Mouse (Mus musculus) liver, embryonic 13.5 days (tissue): Measurements from ENCODE around the gene Gm45140. TPM values are rescaled to one million over a fixed set of nuclear protein-coding genes. Genes with fewer than 3 reads are reported as not detected.

Experiments
- ATAC-seq: fragments of 200-750 bp; cut with Nextera tagmentation; 2 replicates; pipeline ENCODE4 v1.8.0; 2017; ENCODE audit warnings: low read depth, mild to moderate bottlenecking, moderate number of reproducible peaks, moderate library complexity
- DNase-seq: peaks from one replicate; pipeline ENCODE4 v3.0.0; 2022
- H3K27ac ChIP-seq: fragments of 300-500 bp; sonication (generic); 2 replicates; pipeline ENCODE4 v1.5.1; 2015; ENCODE audit warnings: moderate library complexity, mild to moderate bottlenecking, inconsistent platforms
- H3K27me3 ChIP-seq: fragments of 300-500 bp; sonication (generic); 2 replicates; pipeline ENCODE4 v1.6.1; 2015; ENCODE audit warnings: mild to moderate bottlenecking, inconsistent platforms
- H3K36me3 ChIP-seq: fragments of 300-500 bp; sonication (generic); 2 replicates; pipeline ENCODE4 v1.6.1; 2015; ENCODE audit warnings: mild to moderate bottlenecking, inconsistent platforms
- H3K4me1 ChIP-seq: fragments of 300-500 bp; sonication (generic); replicated peaks from 2 replicates; pipeline ENCODE4 v1.6.1; 2015; ENCODE audit warnings: inconsistent platforms
- H3K4me2 ChIP-seq: fragments of 300-500 bp; sonication (generic); 2 replicates; pipeline ENCODE4 v1.6.1; 2015; ENCODE audit warnings: inconsistent platforms, mild to moderate bottlenecking, moderate library complexity
- H3K4me3 ChIP-seq: fragments of 300-500 bp; sonication (generic); replicated peaks from 2 replicates; pipeline ENCODE4 v1.5.1; 2015; ENCODE audit warnings: mild to moderate bottlenecking, inconsistent platforms
- H3K9ac ChIP-seq: fragments of 300-500 bp; sonication (generic); 2 replicates; pipeline ENCODE4 v1.6.1; 2015; ENCODE audit warnings: mild to moderate bottlenecking, inconsistent platforms
- H3K9me3 ChIP-seq: fragments of 300-500 bp; sonication (generic); replicated peaks from 2 replicates; pipeline ENCODE4 v1.6.1; 2016; ENCODE audit warnings: inconsistent platforms
- WGBS: fragments of 180-500 bp; shearing (Covaris S2); methylation state at CpG from one replicate; pipeline ENCODE4 v1.1.7; 2015; ENCODE audit not compliant: insufficient replicate concordance; 5-methylcytosine and 5-hydroxymethylcytosine counted together
- polyA plus RNA-seq: library from polyadenylated mRNA; unstranded; fragments of >200 nt; fragmentation: Nextera tagmentation; extraction: Ambion mirVana; gene quantifications from 2 replicates; pipeline ENCODE4 v1.2.1, GENCODE M21; 2015

Gm45140 gene
- polyA plus RNA-seq, 1 experiment from 2014 or later: 3.5 TPM

DNA sequence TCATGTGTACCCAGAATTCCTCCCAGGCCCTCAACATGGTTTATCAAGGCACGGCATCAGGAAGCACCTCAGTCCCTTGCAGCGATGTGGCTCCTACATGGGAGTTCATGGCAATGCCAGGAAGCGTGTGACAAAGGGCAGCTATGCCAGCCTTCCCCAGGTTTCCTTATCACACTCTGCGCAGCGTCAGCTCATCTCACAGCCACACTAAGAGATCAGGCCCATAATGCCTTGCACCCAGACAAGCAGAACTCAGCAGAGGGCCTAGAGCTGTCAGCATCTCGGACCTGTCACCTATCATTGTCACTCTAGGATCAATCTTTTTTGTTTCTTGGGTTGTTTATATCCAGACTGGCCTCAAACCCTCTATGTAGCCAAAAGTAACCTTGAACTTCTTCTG is 36.0 kb downstream of the Gm45140 start:
- peaks cover 46% of the 10 kb centered on the region for H3K36me3 ChIP-seq

GRCm38 (mm10) chr6:87797321-87797720 is 38.3 kb downstream of the Gm45140 start:
- Histone ChIP-seq H3K27me3 (no peaks in the 10 kb centered on the region), H3K4me2 (no peak overlapping the region), H3K36me3 (peaks cover 49% of the 10 kb centered on the region)

More for the DNA sequence above, 36.0 kb downstream of the Gm45140 start:
- H3K27me3 ChIP-seq: no peaks in the 10 kb centered on the region
- H3K9ac ChIP-seq: peak overlapping the region; percentile 27
- H3K27ac ChIP-seq: peak overlapping the region; percentile 94
- H3K4me1 ChIP-seq: peaks cover 86% of the 10 kb centered on the region
- peak overlapping the region; percentile 7; the same call in 1 of the 2 replicates for H3K4me2 ChIP-seq
- H3K4me3 ChIP-seq: no peak overlapping the region
- DNase-seq: no peak
- peak; percentile 43; the same call in 1 of the 2 replicates for ATAC-seq
- H3K9me3 ChIP-seq: no peaks in the 10 kb centered on the region
- 40% methylated on average over 6 of the region's 6 CpGs for WGBS

GRCm38 (mm10) chr6:87796251-87796880 is 39.2 kb downstream of the Gm45140 start:
- Histone ChIP-seq H3K4me1 (peaks cover 92% of the 10 kb centered on the region), H3K9ac (peak overlapping the region; percentile 65), H3K9me3 (no peaks in the 10 kb centered on the region), H3K4me3 (peak overlapping the region; percentile 5; the same call in 1 of the 2 replicates), H3K36me3 (peaks cover 57% of the 10 kb centered on the region), H3K27ac (peak overlapping the region; percentile 94), H3K27me3 (no peaks in the 10 kb centered on the region), H3K4me2 (peak overlapping the region; percentile 54)
- ATAC-seq (peak; percentile 94), DNase-seq (peak; percentile 53)
- 59% methylated on average over 6 of the region's 6 CpGs for WGBS

More at GRCm38 (mm10) chr6:87797321-87797720, 38.3 kb downstream of the Gm45140 start:
- no peak overlapping the region for H3K4me3 ChIP-seq
- no peak for ATAC-seq
- H3K4me1 ChIP-seq: peaks cover 86% of the 10 kb centered on the region
- DNase-seq: no peak
- no peaks in the 10 kb centered on the region for H3K9me3 ChIP-seq
- peak overlapping the region; percentile 94 for H3K27ac ChIP-seq
- H3K9ac ChIP-seq: peak overlapping the region; percentile 65
- 56% methylated on average over 2 of the region's 2 CpGs for WGBS

DNA sequence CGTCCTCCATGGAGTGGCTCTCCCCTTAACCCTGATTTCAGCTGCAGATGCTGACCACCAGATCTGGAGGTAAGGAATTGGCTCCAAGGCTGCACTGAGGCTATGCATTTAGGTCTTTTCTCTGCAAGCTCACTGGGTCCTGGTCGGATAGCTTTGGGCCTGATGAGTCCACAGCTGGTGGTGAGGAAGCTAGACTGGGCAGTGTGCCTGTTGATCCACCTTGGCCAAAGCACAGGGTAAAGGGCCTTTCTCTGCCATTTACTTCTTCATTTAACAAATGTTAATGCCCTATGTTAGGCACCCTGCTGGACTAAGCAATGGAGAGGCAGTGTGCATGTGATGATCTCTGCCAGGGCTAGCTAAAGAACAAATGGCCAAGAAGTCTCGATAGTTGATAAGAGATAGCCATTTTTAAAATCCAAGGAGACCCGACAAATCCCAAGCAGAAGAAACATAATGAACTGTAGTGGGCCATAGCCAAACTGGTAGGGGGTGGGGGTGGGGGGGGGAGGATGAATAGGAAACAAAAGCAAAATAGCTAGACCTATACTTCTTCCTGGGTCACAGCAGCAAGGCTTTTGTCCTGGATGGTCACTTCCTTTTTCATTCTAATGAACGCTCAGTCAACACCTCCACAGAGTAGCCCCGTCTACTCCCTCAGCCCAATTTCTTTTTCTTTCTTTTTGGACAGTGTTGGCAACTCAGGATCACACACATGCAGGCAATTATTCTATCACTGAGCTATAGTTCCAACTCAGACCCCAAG is 40.0 kb downstream of the Gm45140 start:
- peaks cover 92% of the 10 kb centered on the region for H3K4me1 ChIP-seq
- H3K27ac ChIP-seq: peak overlapping the region; percentile 94
- DNase-seq (no peak), ATAC-seq (no peak)
- peak overlapping the region; percentile 54 for H3K4me2 ChIP-seq
- H3K4me3 ChIP-seq: peak overlapping the region; percentile 5; the same call in 1 of the 2 replicates
- peak overlapping the region; percentile 65 for H3K9ac ChIP-seq
- 75% methylated on average over 6 of the region's 6 CpGs for WGBS
- H3K27me3 ChIP-seq: no peaks in the 10 kb centered on the region
- no peaks in the 10 kb centered on the region for H3K9me3 ChIP-seq
- peaks cover 62% of the 10 kb centered on the region for H3K36me3 ChIP-seq

DNA sequence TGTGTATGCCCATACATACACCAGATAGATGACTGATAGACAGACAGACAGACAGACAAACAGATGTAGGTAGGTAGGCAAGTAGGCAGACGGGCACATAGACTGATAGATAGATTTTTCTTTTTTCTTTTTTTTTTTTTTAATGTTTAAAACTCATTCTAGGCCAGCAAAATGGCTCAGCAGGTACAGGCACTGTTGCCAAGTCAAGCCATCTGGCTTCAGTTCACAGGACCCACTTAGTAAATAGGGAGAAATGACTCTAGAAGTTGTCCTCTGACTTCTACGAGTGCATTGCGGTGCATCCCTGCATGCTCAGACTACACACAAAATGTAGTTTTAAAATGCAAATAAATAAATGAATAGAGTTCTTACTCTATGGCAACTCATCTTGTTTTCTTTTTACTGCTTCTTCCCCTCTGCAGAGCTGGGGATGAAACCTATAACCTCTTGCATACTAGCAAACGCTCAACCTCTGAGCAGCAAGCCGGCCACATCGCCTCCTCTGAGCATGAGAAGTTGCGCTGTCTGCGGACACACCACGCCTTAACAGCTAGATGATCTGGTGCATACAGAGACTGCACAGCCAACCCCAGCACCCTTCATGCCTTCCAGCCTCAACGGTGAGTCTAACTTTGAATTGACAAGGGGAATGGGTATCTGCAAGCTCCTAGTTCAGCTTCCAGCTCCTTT is 41.6 kb downstream of the Gm45140 start:
- DNase-seq: no peak
- 85% methylated on average over 10 of the region's 10 CpGs for WGBS
- no peak for ATAC-seq
- Histone ChIP-seq H3K4me2 (no peak overlapping the region), H3K27ac (peak overlapping the region; percentile 94), H3K36me3 (peaks cover 74% of the 10 kb centered on the region), H3K9ac (no peak overlapping the region), H3K9me3 (no peaks in the 10 kb centered on the region), H3K27me3 (no peaks in the 10 kb centered on the region), H3K4me1 (peaks cover 92% of the 10 kb centered on the region), H3K4me3 (no peak overlapping the region)

GRCm38 (mm10) chr6:87791826-87792225 is 43.8 kb downstream of the Gm45140 start:
- no peak overlapping the region for H3K4me3 ChIP-seq
- H3K9ac ChIP-seq: peak overlapping the region; percentile 76
- H3K4me2 ChIP-seq: peak overlapping the region; percentile 66; the same call in 1 of the 2 replicates
- DNase-seq (no peak), ATAC-seq (no peak)
- H3K27ac ChIP-seq: peak overlapping the region; percentile 99
- peaks cover 92% of the 10 kb centered on the region for H3K4me1 ChIP-seq
- H3K27me3 ChIP-seq: no peaks in the 10 kb centered on the region
- 87% methylated on average over 5 of the region's 5 CpGs for WGBS
- H3K36me3 ChIP-seq: peaks cover 65% of the 10 kb centered on the region
- no peaks in the 10 kb centered on the region for H3K9me3 ChIP-seq

GRCm38 (mm10) chr6:87790779-87791480 is 44.7 kb downstream of the Gm45140 start:
- peak overlapping the region; percentile 66 for H3K4me2 ChIP-seq
- peak; percentile 95 for ATAC-seq
- peak overlapping the region; percentile 76 for H3K9ac ChIP-seq
- peak overlapping the region; percentile 99 for H3K27ac ChIP-seq
- no peaks in the 10 kb centered on the region for H3K27me3 ChIP-seq
- peak overlapping the region; percentile 33 for H3K4me3 ChIP-seq
- H3K36me3 ChIP-seq: peaks cover 65% of the 10 kb centered on the region
- H3K4me1 ChIP-seq: peaks cover 86% of the 10 kb centered on the region
- peak; percentile 94 for DNase-seq
- no peaks in the 10 kb centered on the region for H3K9me3 ChIP-seq
- whole genome bisulfite sequencing: 21% methylated on average over 7 of the region's 7 CpGs

GRCm38 (mm10) chr6:87789791-87790190 is 45.8 kb downstream of the Gm45140 start:
- 77% methylated on average over 6 of the region's 6 CpGs for WGBS
- H3K9ac ChIP-seq: peak overlapping the region; percentile 76
- no peak for ATAC-seq

GRCm38 (mm10) chr6:87788896-87789587 is 46.6 kb downstream of the Gm45140 start:
- peaks cover 70% of the 10 kb centered on the region for H3K4me1 ChIP-seq
- H3K4me3 ChIP-seq: no peak overlapping the region
- no peaks in the 10 kb centered on the region for H3K27me3 ChIP-seq
- 55% methylated on average over 5 of the region's 5 CpGs for WGBS
- peaks cover 53% of the 10 kb centered on the region for H3K36me3 ChIP-seq
- no peaks in the 10 kb centered on the region for H3K9me3 ChIP-seq
- DNase-seq (no peak), ATAC-seq (no peak)
- no peak overlapping the region for H3K4me2 ChIP-seq
- peak overlapping the region; percentile 76 for H3K9ac ChIP-seq
- H3K27ac ChIP-seq: peak overlapping the region; percentile 99

More at GRCm38 (mm10) chr6:87789791-87790190, 45.8 kb downstream of the Gm45140 start:
- Histone ChIP-seq H3K4me3 (no peak overlapping the region), H3K27me3 (no peaks in the 10 kb centered on the region), H3K36me3 (peaks cover 61% of the 10 kb centered on the region), H3K9me3 (no peaks in the 10 kb centered on the region), H3K27ac (peak overlapping the region; percentile 99), H3K4me1 (peaks cover 74% of the 10 kb centered on the region), H3K4me2 (no peak overlapping the region)
- no peak for DNase-seq

- Histone ChIP-seq H3K27me3 (no peaks in the 10 kb centered on the region), H3K4me1 (peaks cover 74% of the 10 kb centered on the region), H3K36me3 (peaks cover 47% of the 10 kb centered on the region), H3K4me2 (no peak overlapping the region), H3K9ac (no peak overlapping the region), H3K4me3 (no peak overlapping the region), H3K9me3 (no peaks in the 10 kb centered on the region), H3K27ac (peak overlapping the region; percentile 99)
- no peak for DNase-seq
- ATAC-seq: no peak
- 88% methylated on average over 9 of the region's 9 CpGs for WGBS
These were observed 47.2 kb downstream of the Gm45140 start for GRCm38 (mm10) chr6:87788266-87788895.
